Mouse (Mus musculus): ENCODE data around the gene Slamf8. TPM values are rescaled to one million over a fixed set of nuclear protein-coding genes. Genes with fewer than 3 reads are reported as not detected.

Gene Slamf8
- polyA plus RNA-seq, 1 experiment from 2014 or later = 20.1 TPM

DNA sequence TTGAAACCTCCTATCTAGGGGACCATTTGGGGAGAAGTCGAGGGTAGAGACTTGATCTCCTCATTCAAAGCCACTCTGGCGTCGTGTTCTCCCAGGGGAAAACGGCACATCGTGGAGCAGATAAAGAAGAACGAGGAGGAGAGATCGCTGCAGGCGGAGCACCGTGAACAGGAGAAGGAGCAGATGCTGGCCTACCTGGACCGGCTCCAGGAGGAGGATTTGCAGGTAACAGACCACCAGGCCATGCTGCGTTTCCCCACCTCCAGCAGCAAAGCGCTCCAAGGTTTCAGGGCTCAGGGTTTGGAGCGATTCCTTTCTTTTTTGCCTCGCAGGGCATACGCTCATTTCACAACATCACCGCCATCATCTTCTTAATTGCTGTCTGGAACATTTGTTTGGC, 55.3 kb downstream of the Slamf8 start:
- no peaks in the 10 kb centered on the region for H3K36me3 ChIP-seq (ENCODE audit: inconsistent target)
- no peak overlapping the region for H3K4me3 ChIP-seq (ENCODE audit: inconsistent target)
- H3K27ac ChIP-seq = no peak overlapping the region
- no peaks in the 10 kb centered on the region for H3K79me2 ChIP-seq (ENCODE audit: inconsistent target)
- WGBS (ENCODE audit: missing documents) = 91% methylated on average over 16 of the region's 16 CpGs

DNA sequence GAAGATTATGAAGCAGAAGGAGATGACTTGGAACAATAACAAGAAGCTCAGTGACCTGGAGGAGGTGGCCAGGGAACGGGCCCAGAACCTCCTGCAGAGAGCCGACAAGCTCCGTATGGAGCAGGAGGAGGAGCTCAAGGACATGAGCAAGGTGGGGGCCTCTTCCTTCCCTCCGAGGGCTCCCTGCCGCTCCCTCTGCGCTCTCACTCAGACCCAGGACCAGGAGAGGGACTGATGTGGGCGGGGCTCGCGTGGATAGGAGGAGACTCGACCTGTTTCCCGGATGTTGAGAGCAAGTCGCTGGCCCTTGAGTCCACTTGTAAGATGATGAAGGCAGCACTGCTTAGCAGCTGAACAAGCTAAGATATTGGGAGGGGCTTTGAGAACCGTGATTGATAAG, 57.8 kb downstream of the Slamf8 start:
- Histone ChIP-seq H3K36me3 (ENCODE audit: inconsistent target) (no peaks in the 10 kb centered on the region), H3K4me3 (ENCODE audit: inconsistent target) (no peak overlapping the region), H3K79me2 (ENCODE audit: inconsistent target) (no peaks in the 10 kb centered on the region), H3K27ac (no peak overlapping the region)
- 54% methylated on average over 12 of the region's 13 CpGs for WGBS (ENCODE audit: missing documents)

Other genes starting within 250 kb of the Slamf8 start
- 0.28 to 1.9 TPM (median 0.66 TPM) in 3 replicates for gene Kcnj10, start 249.4 kb downstream of the Slamf8 start, polyA plus RNA-seq (2018)
- gene Pigm, start 214.0 kb downstream of the Slamf8 start, polyA plus RNA-seq (2018) = 5.6 to 9.2 TPM (median 7.8 TPM) in 3 replicates
- 8.4 to 43.7 TPM (median 12.1 TPM) in 3 replicates for gene Slamf9, start 115.2 kb downstream of the Slamf8 start, polyA plus RNA-seq (2018)
- gene Igsf9, start 108.8 kb downstream of the Slamf8 start, polyA plus RNA-seq (2018) = 0.24 to 1.5 TPM (median 0.64 TPM) in 3 replicates
- 178 to 475 TPM (median 441 TPM) in 3 replicates for gene Tagln2, start 90.5 kb downstream of the Slamf8 start, polyA plus RNA-seq (2018)
- gene Cfap45, start 69.8 kb downstream of the Slamf8 start, polyA plus RNA-seq (2018) = 1.6 to 2.7 TPM (median 1.7 TPM) in 3 replicates
- gene Vsig8, start 34.6 kb downstream of the Slamf8 start, polyA plus RNA-seq (2018) = 0.23 to 0.37 TPM (median 0.32 TPM) in 3 replicates
- not detected in 3 replicates for gene Fcrl6, start 12.0 kb upstream of the Slamf8 start, polyA plus RNA-seq (2018)
- 11.6 to 19.7 TPM (median 15.7 TPM) in 3 replicates for gene Dusp23, start 42.4 kb upstream of the Slamf8 start, polyA plus RNA-seq (2018)
- gene Crp, start 107.5 kb upstream of the Slamf8 start, polyA plus RNA-seq (2018) = not detected in 3 replicates

Measured in macrophage (primary cell).